Mouse (Mus musculus) liver, embryonic 15.5 days (tissue): Measurements from ENCODE around the gene Calhm3. TPM values are rescaled to one million over a fixed set of nuclear protein-coding genes. Genes with fewer than 3 reads are reported as not detected.

ENCODE experiments used
- ATAC-seq: fragments of 200-750 bp; cut with Nextera tagmentation; 2 replicates; pipeline ENCODE4 v1.8.0; 2017; ENCODE audit warnings: moderate number of reproducible peaks, mild to moderate bottlenecking, moderate library complexity; ENCODE audit not compliant: insufficient read depth
- H3K27ac ChIP-seq: fragments of 300-500 bp; sonication (generic); replicated peaks from 2 replicates; pipeline ENCODE4 v1.5.1; 2015; ENCODE audit warnings: mild to moderate bottlenecking, inconsistent platforms
- H3K27me3 ChIP-seq: fragments of 300-500 bp; sonication (generic); 2 replicates; pipeline ENCODE4 v1.6.1; 2015; ENCODE audit warnings: mild to moderate bottlenecking, inconsistent platforms
- H3K36me3 ChIP-seq: fragments of 300-500 bp; sonication (generic); replicated peaks from 2 replicates; pipeline ENCODE4 v1.6.1; 2015; ENCODE audit warnings: moderate library complexity, mild to moderate bottlenecking, inconsistent platforms
- H3K4me1 ChIP-seq: fragments of 300-500 bp; sonication (generic); replicated peaks from 2 replicates; pipeline ENCODE4 v1.6.1; 2015; ENCODE audit warnings: inconsistent platforms
- H3K4me2 ChIP-seq: fragments of 300-500 bp; sonication (generic); 2 replicates; pipeline ENCODE4 v1.6.1; 2015; ENCODE audit warnings: moderate library complexity, mild to moderate bottlenecking, inconsistent platforms
- H3K4me3 ChIP-seq: fragments of 300-500 bp; sonication (generic); replicated peaks from 2 replicates; pipeline ENCODE4 v1.5.1; 2015; ENCODE audit warnings: mild to moderate bottlenecking, inconsistent platforms
- H3K9ac ChIP-seq: fragments of 300-500 bp; sonication (generic); 2 replicates; pipeline ENCODE4 v1.6.1; 2015; ENCODE audit warnings: moderate library complexity, mild to moderate bottlenecking, inconsistent platforms
- H3K9me3 ChIP-seq: fragments of 300-500 bp; sonication (generic); replicated peaks from 2 replicates; pipeline ENCODE4 v1.6.1; 2016; ENCODE audit warnings: inconsistent platforms
- WGBS: fragments of 180-500 bp; shearing (Covaris S2); methylation state at CpG from one replicate; pipeline ENCODE4 v1.1.7; 2015; ENCODE audit warnings: mixed read lengths; ENCODE audit not compliant: insufficient replicate concordance; 5-methylcytosine and 5-hydroxymethylcytosine counted together
- polyA plus RNA-seq: library from polyadenylated mRNA; unstranded; fragments of >200 nt; fragmentation: Nextera tagmentation; extraction: Ambion mirVana; gene quantifications from 2 replicates; pipeline ENCODE4 v1.2.1, GENCODE M21; 2015

Gene Calhm3
- polyA plus RNA-seq, 1 experiment from 2014 or later = not detected

DNA sequence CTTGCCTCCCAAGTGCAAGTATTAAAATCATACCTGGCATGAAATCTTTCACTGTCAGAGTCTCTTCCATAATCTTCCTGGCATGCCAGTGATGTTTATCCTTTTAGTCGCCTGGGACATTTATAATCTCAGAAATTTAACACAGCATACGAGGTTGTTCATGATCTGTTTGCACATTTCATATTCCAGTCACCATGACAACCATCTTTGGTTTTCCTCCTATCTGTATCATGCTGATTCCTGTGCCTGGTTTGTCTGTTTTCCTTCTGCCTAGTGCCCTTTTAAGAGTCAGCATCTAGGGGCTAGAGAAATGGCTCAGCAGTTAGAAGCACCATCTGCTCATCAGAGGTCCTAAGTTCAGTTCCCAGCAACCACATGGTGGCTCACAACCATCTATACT is 38.9 kb downstream of the Calhm3 start:
- H3K9ac ChIP-seq = no peak overlapping the region
- no peaks in the 10 kb centered on the region for H3K4me1 ChIP-seq
- H3K4me3 ChIP-seq = no peak overlapping the region
- 60% methylated on average over 2 of the region's 2 CpGs for WGBS
- H3K4me2 ChIP-seq = no peak overlapping the region
- peaks cover 76% of the 10 kb centered on the region for H3K36me3 ChIP-seq
- H3K9me3 ChIP-seq = no peaks in the 10 kb centered on the region
- no peak for ATAC-seq
- no peaks in the 10 kb centered on the region for H3K27me3 ChIP-seq
- H3K27ac ChIP-seq = no peak overlapping the region

- no peak overlapping the region for H3K9ac ChIP-seq
- H3K36me3 ChIP-seq = peaks cover 99% of the 10 kb centered on the region
- H3K9me3 ChIP-seq = no peaks in the 10 kb centered on the region
- H3K4me3 ChIP-seq = no peak overlapping the region
- H3K27ac ChIP-seq = no peak overlapping the region
- H3K4me1 ChIP-seq = no peaks in the 10 kb centered on the region
- ATAC-seq = no peak
- H3K27me3 ChIP-seq = no peaks in the 10 kb centered on the region
- 78% methylated on average over 9 of the region's 9 CpGs for WGBS
- no peak overlapping the region for H3K4me2 ChIP-seq
These were observed 52.8 kb downstream of the Calhm3 start for GRCm38 (mm10) chr19:47104641-47105271.

Other genes starting within 250 kb of the Calhm3 start
- 0.23 and 0.36 TPM in 2 replicates for gene Ina, start 143.1 kb downstream of the Calhm3 start, polyA plus RNA-seq
- 42.7 and 44.4 TPM in 2 replicates for gene Nt5c2, start 142.6 kb downstream of the Calhm3 start, polyA plus RNA-seq
- gene Pcgf6, start 106.9 kb downstream of the Calhm3 start, polyA plus RNA-seq = 6.5 and 7.3 TPM in 2 replicates
- 3.8 and 4.0 TPM in 2 replicates for gene Taf5, start 90.0 kb downstream of the Calhm3 start, polyA plus RNA-seq
- gene Usmg5, start 67.1 kb downstream of the Calhm3 start, polyA plus RNA-seq = 521 and 705 TPM in 2 replicates
- gene Pdcd11, start 67.0 kb downstream of the Calhm3 start, polyA plus RNA-seq = 3.5 TPM in 2 replicates
- 2.1 and 2.2 TPM in 2 replicates for gene Calhm2, start 19.5 kb downstream of the Calhm3 start, polyA plus RNA-seq
- gene Calhm1, start 13.5 kb downstream of the Calhm3 start, polyA plus RNA-seq = not detected in 2 replicates
- 1.1 and 1.5 TPM in 2 replicates for gene Neurl1a, start 21.1 kb upstream of the Calhm3 start, polyA plus RNA-seq